Mouse (Mus musculus) heart, adult 2 months (tissue): ENCODE measurements around the gene Dbndd2.

Source experiments
- CTCF ChIP-seq: fragments of 200-600 bp; IDR thresholded peaks from 2 replicates; pipeline ENCODE4 v1.8.1; 2022; ENCODE audit warnings: antibody characterized with exemption, mild to moderate bottlenecking, moderate library complexity
- POLR2A ChIP-seq: fragments of 200-500 bp; IDR thresholded peaks from 2 replicates; pipeline ENCODE4 v1.6.1; 2011; ENCODE audit warnings: mild to moderate bottlenecking, low read depth, low read length, control low read depth; ENCODE audit not compliant: insufficient read depth

GRCm38 (mm10) chr2:164439001-164439421 is 46.9 kb upstream of the Dbndd2 start:
- TF ChIP-seq CTCF (no peak), POLR2A (no peak)
